Mouse (Mus musculus): ENCODE data around the gene Zfp683. TPM values are rescaled to one million over a fixed set of nuclear protein-coding genes. Genes with fewer than 3 reads are reported as not detected.

The Zfp683 gene
- polyA plus RNA-seq (2012; rRNA removed), result not detected in 2 replicates

GRCm38 (mm10) chr4:134053538-134053937 lies at the start of gene Zfp683:
Zfp683 (plus strand) TSS chr4:134053838.

GRCm38 (mm10) chr4:134018779-134019145 lies 34.9 kb upstream of the Zfp683 start, which contains the start of gene Lin28a:
Lin28a (minus strand) TSS chr4:134018841.

GRCm38 (mm10) chr4:134060135-134060865 lies 6.7 kb downstream of the Zfp683 start, which contains the start of gene Crybg2:
Crybg2 (plus strand) TSS chr4:134060815.

GRCm38 (mm10) chr4:134094923-134095547 lies 41.4 kb downstream of the Zfp683 start, which contains the start of gene Cd52:
Cd52 (minus strand) TSS chr4:134095082.

GRCm38 (mm10) chr4:134101979-134102741 lies 48.5 kb downstream of the Zfp683 start, which contains the start of gene Ubxn11:
Ubxn11 (plus strand) TSS chr4:134102570.

Other genes starting within 250 kb of the Zfp683 start
- gene Rps6ka1, start 166.0 kb upstream of the Zfp683 start, polyA plus RNA-seq (2012; rRNA removed), result 14.4 and 14.7 TPM in 2 replicates
- gene Hmgn2, start 85.2 kb upstream of the Zfp683 start, polyA plus RNA-seq (2012; rRNA removed), result 429 and 457 TPM in 2 replicates
- gene Dhdds, start 52.9 kb upstream of the Zfp683 start, polyA plus RNA-seq (2012; rRNA removed), result 50.9 and 52.2 TPM in 2 replicates
- gene Lin28a, start 35.0 kb upstream of the Zfp683 start, polyA plus RNA-seq (2012; rRNA removed), result 0.17 and 0.21 TPM in 2 replicates
- gene Crybg2, start 7.0 kb downstream of the Zfp683 start, polyA plus RNA-seq (2012; rRNA removed), result 5.2 and 5.3 TPM in 2 replicates
- 1.4 TPM in 2 replicates for gene Cd52, start 41.2 kb downstream of the Zfp683 start, polyA plus RNA-seq (2012; rRNA removed)
- 25.0 and 26.3 TPM in 2 replicates for gene Ubxn11, start 48.7 kb downstream of the Zfp683 start, polyA plus RNA-seq (2012; rRNA removed)
- 303 and 333 TPM in 2 replicates for gene Sh3bgrl3, start 75.0 kb downstream of the Zfp683 start, polyA plus RNA-seq (2012; rRNA removed)
- gene Cep85, start 133.3 kb downstream of the Zfp683 start, polyA plus RNA-seq (2012; rRNA removed), result 20.0 and 23.9 TPM in 2 replicates
- not detected in 2 replicates for gene Gm7534, start 149.2 kb downstream of the Zfp683 start, polyA plus RNA-seq (2012; rRNA removed)
- gene Catsper4, start 173.5 kb downstream of the Zfp683 start, polyA plus RNA-seq (2012; rRNA removed), result 0.09 and 0.14 TPM in 2 replicates
- 0.35 and 0.74 TPM in 2 replicates for gene Cnksr1, start 184.6 kb downstream of the Zfp683 start, polyA plus RNA-seq (2012; rRNA removed)
- gene E130218I03Rik, start 189.8 kb downstream of the Zfp683 start, polyA plus RNA-seq (2012; rRNA removed), result 0.11 TPM in 1 of 2 replicates, not detected in the other
- gene Zfp593, start 191.8 kb downstream of the Zfp683 start, polyA plus RNA-seq (2012; rRNA removed), result 14.1 and 14.4 TPM in 2 replicates
- 0.14 and 0.25 TPM in 2 replicates for gene Gm30191, start 193.1 kb downstream of the Zfp683 start, polyA plus RNA-seq (2012; rRNA removed)
- gene Grrp1, start 200.3 kb downstream of the Zfp683 start, polyA plus RNA-seq (2012; rRNA removed), result 21.6 and 22.1 TPM in 2 replicates
- 17.9 and 19.9 TPM in 2 replicates for gene Pdik1l, start 234.1 kb downstream of the Zfp683 start, polyA plus RNA-seq (2012; rRNA removed)

Data from central nervous system, embryonic 18 days (tissue).